Mouse (Mus musculus): ENCODE measurements at regions not wholly inside any gene's neighbourhood (a gene's known extent, or its start where the extent isn't known, plus 50 kb on each side); places are given as distances from the start of the nearest gene placed in this dataset.

GRCm38 (mm10) chr12:71481371-71481770 is 171.7 kb downstream of the Dact1 start:
- DNase-seq (ENCODE audit: low read depth, low spot score) = peak; percentile 35

DNA sequence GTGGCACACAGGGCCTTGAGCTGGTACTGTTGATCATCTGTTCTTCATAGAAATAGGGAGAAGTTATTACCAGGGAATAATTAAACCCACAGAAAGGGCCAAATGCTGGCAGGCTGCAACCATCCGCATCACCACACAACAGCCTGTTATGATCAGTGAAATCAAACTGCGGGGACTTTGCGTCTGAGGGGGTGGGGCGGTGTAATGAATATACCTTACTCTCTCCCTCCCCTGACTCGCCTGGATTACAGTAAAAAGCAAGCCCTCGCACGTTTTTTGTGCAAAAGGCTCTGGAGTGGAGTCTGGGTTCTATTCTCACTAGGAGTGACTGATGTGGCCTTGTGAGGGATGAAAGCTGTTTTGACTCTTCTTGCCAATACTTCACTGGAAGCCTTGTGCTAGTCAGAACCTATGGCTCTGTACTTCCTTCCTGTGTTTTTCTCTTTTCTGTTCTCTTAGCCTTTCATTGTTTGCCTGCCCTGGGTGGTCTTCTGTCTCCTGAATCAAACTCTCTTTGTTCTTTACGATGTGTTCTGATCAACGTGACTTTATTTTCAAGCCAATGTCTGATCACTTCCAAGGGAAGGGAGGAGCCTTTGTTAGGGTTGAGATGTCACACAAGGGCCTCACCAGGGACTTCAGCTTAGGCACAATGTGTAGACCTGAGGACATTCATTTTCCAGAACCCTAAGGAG is 172.4 kb downstream of the Dact1 start:
- no peak for DNase-seq (ENCODE audit: low read depth, low spot score)

- peak; percentile 9 for DNase-seq (ENCODE audit: low read depth, low spot score)
These were observed 172.9 kb downstream of the Dact1 start for GRCm38 (mm10) chr12:71482619-71483018.

GRCm38 (mm10) chr12:71483536-71484165 is 174.0 kb downstream of the Dact1 start:
- peak; percentile 52 for DNase-seq (ENCODE audit: low read depth, low spot score)

DNA sequence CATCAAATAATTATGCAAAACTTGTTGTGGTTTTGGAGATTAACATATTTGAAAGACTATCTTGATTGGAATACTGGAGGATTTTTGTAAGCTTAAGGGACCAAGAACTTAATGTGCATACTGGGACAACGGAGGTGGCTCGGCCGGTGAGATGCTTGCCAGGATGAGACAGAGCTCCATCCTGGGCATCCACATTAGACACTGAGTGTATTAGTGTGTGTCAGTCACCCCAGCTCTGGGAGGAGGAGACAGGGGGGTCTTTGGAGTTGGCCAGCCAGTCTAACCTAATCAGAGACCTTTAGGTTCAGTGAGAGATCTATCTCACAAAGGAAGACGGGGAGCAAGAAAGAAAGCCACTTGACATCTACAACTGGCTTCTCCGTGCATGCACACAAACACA is 174.6 kb downstream of the Dact1 start:
- no peak for DNase-seq (ENCODE audit: low read depth, low spot score)

DNA sequence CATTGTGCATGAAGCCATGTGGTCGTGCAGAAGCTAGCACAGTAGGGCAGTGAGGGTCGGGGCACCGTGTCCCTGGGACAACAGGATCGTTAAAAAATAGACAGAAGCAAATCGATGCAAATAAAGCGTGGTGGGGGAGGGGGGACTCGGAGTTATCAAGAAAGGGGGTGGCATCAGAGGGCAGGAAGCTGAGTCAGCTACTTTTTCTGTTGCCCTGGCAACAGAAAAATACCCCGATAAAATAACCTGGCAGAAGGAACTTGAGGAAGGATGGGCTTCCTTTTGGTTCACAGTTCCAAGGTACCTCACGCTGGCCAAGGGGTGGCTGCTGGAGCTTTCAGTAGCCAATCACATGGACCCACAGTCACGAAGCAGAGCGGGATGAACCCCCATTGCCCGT is 176.4 kb downstream of the Dact1 start:
- no peak for DNase-seq (ENCODE audit: low read depth, low spot score)

DNA sequence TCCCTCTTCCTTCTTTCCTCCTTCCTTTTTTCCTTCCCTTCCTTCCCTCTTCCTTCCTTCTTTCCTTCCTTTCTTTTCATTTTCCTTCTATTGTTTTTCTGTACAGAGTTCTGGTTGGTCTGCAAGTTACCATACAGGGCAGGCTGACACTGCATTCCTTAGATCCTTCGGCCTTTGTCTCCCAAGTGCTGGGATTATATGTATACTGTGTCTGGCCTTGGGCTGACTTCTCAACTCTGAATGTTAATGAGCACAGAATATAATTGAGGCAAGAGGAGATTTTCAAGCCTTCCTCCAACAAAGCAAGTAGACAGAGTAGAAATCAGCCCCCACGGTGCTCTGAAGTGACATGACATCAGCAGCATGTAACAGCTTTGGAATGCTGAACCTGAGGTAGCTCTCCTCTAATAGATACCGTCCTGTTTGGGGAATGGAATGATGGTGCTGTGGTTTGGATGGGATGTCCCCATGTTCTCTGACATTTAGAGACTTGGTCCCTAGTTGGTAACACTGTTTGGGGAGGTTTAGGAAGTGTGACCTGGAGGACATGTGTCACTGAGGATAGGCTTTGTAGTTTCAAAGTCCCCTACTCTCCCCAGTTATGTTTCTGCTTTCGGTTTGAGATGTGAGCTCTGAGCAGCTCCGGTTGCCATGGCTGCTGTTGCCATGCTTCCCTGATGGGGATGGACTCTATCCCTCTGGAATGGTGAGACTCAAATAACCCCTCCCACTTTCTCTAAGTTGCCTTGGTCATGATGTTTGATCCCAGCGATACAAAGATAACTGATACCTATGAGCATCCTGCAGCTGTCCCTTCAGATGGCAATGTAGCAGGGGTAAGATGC is 178.1 kb downstream of the Dact1 start:
- DNase-seq (ENCODE audit: low read depth, low spot score) = peak; percentile 14

DNA sequence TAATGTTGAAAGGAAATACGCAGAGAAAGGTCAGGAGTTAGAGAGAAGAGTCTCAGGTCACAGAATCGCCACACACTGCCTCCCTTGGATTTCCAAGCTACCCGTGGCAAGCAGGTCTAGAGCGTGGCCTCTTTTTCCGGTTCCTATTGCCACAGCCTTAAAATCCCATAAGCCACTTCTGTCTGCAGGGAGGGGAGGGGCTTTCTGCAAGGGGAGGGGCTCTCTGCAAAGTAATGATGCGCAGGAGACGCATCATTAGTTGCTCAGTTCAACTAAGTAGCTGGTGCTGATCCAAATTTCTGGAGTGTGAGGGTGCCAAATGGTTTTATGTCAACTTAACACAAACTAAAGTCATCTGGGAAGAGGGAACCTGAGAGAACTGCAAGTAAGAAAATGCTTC is 179.6 kb downstream of the Dact1 start:
- DNase-seq (ENCODE audit: low read depth, low spot score) = no peak

- no peak for DNase-seq (ENCODE audit: low read depth, low spot score)
These were observed 185.2 kb downstream of the Dact1 start for GRCm38 (mm10) chr12:71494803-71495293.

DNA sequence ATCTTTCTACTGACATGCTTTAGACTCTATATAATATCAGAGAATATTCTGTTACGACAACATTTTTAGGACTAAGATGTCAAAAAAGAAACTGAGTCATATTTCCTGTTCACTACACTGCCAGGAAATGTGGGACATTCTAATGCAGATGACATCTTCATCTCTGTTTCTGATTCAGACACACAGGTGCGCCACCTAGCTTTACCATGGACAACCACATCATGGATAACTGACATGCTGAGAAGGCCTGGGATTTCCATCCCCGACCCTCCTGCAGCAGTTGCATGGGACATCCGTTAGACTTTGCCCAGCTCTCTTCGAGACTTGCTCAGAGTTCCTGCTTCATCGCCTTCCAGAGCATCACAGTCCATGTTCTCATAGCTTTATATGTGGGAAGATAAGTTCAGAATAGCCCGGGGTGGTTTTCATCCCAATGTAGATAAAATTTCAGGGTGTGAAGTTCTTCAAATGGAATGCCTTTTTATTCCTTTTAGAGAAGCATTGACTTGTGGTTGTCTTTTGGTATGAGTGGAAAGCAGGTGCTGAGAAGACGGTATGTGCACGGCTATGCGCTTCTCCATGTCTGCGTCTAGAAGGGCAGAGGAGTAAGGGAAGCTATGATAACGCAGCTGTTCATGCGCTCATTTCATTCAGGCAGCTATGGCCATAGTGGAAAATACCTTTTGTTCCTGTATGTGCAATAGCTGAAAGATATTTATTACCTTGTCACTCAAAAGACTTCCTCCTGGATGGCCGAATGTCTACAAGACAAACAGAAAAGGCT is 188.8 kb downstream of the Dact1 start:
- peak; percentile 31 for DNase-seq (ENCODE audit: low read depth, low spot score)

DNA sequence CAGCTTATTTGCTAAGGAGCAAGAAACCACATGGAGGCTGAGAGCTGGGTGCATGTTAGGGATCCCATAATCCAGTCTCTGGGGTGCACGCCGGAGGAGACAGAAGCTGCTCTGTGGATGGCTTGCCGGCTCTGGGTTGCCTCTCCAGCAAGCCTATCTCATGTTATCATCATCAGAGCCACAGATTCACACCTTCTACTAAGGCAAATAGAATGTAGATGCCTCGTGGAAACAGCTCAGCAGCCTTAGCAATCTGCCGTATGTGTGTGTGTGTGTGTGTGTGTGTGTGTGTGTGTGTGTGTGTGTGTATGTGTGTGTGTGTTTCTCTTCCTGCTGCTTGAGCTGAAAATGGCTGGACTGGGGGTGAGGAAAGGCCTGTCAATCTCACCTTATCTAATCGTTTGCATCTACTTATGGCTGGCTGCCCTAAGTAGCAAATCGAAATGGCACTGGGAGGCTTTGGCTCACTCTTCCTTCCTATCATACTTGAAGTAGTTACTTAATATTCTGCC is 191.7 kb downstream of the Dact1 start:
- no peak for DNase-seq (ENCODE audit: low read depth, low spot score)

DNA sequence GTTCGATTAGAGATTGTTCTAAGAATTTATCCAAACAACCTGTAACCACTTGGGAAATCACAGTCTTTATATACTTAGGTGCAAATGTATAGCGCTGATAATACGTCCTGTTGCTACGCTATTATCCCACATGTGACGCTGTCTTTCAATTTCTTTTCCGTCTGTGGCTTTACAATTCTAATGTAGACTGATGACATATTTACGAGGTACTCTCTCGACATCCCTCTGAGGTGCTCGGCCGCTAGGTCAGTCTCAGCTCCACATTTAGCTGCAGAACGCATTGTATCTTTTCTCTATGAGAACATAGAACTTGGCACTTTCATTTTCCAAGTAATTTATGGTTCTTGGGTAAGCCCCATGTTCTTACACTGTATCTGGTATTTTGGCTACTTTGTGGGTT is 193.6 kb downstream of the Dact1 start:
- no peak for DNase-seq (ENCODE audit: low read depth, low spot score)

- no peak for DNase-seq (ENCODE audit: low read depth, low spot score)
These were observed 196.5 kb downstream of the Dact1 start for GRCm38 (mm10) chr12:71506206-71506605.

DNA sequence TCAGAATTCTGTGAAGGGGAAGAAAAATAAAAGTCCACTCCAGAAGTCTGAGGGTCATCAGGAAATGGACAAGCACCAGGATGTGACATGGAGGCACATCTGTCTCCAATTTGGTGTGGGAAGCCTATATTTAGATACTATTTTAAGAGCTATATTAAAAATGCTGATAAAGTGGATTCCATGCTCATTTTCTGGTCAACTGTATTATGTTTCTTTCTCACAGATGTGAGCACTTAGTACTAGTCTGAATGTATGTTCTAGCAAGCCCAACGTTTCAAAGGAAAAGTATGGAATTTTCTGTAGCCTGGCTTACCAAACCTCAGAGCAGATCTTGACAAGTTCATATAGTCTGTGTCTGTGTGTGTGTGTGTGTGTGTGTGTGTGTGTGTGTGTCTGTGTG is 197.0 kb downstream of the Dact1 start:
- DNase-seq (ENCODE audit: low read depth, low spot score) = peak; percentile 65

DNA sequence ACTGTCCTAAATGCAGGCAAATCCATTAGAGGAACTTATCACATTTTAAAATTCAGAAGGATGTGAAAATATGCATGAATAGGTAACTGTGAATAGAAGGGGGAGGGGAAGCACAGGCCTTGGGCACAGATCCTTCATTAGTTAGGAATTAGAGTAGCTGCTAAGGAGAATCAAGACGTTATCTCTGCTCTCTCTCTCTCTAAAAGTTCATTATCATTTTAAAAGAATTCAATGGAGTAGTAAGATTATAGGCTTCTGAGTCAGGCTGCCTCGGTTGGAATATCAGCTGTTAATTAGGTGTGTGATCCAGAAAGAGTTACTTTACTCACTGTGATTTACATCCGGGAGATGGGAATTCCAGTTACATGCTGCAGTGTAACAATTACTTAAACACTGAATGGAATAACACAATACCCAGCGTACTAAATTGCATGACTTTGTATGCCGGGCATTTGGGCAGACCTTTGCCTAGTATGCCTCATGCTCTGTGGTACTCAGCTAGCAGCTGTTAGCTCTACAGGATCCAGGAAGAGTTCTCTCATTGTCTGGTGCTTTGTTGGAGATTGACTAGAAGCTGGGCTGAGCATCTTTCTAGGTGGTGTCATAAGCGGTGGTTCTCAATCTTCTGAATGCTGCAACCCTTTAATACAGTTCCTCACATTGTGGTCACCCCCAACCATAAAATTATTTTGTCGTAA is 203.4 kb downstream of the Dact1 start:
- no peak for DNase-seq (ENCODE audit: low read depth, low spot score)

DNA sequence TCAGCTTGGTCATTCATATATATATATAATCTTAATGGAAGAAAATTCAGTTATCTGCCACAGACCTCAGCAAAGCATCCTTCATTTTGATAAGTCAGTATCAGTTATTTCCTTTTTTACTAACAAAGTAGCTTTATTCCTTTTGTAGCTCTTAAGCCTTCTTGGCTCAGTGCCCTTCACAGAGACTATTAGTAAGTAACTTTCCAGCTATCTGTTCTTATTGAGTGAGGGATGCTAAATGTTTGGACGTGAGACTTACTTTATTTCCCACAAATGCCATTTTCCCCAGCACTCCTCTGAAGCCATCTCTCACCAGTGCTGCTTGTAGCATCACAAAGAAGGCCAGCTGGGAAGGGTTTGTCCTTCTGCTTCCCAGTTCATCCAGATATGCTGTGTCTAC is 209.8 kb downstream of the Dact1 start:
- no peak for DNase-seq (ENCODE audit: low read depth, low spot score)

DNA sequence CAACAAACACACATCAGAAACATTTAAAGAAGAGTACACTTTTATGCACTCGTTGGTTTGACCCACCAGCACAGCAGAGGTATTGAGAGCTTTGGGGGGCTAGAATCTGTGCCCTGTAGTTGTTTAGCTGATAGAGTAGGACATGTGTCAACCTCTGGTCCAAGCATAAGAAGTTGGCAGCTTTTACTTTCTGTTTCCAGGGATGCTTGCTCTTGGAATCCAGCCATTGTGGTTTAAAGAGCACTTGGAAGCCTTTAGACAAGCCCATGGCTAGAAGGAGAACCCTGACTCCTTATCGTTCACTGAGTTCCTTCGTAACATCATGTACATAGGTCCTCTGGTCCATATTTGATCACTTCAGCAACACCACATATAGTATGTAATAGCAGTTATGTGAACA is 212.3 kb downstream of the Dact1 start:
- peak; percentile 32 for DNase-seq (ENCODE audit: low read depth, low spot score)

DNA sequence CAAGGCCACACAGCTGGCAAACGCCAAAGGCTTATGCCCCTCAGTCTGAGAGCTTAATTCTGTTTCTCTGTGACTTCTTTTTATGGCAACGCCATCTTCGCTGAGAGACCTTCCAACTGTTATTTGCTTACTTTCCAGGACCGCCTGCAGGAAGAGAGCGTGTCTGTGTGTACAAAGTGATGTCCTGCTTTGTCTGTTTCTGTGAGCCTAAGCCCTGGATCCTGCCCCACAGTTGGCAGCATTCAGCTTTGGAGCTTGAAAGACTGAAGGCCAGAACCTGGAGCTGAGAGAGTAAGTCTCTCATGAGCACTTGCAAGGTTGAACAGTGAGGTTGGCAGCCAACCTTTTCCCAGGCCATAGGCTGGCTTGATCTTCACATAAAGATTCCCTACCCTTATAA is 212.8 kb downstream of the Dact1 start:
- DNase-seq (ENCODE audit: low read depth, low spot score) = no peak

GRCm38 (mm10) chr12:71524156-71524555 is 214.5 kb downstream of the Dact1 start:
- DNase-seq (ENCODE audit: low read depth, low spot score) = no peak

GRCm38 (mm10) chr12:71525255-71525927 is 215.7 kb downstream of the Dact1 start:
- DNase-seq (ENCODE audit: low read depth, low spot score) = no peak

Data from 3T3-L1 (cell line).